Mouse (Mus musculus) stomach, embryonic 14.5 days (tissue): Measurements from ENCODE around the gene Runx2. TPM values are rescaled to one million over a fixed set of nuclear protein-coding genes. Genes with fewer than 3 reads are reported as not detected.
A peak's percentile ranks its signal among the peaks of the same experiment; 100 is the strongest.

Experiments used
- ATAC-seq: fragments of 200-750 bp; cut with Nextera tagmentation; 2 replicates; pipeline ENCODE4 v1.8.0; 2017; ENCODE audit warnings: low read depth, moderate TSS enrichment; ENCODE audit not compliant: insufficient number of reproducible peaks, insufficient read depth, low FRiP score
- H3K27ac ChIP-seq: fragments of 300-500 bp; sonication (generic); 2 replicates; pipeline ENCODE4 v1.5.1; 2014; ENCODE audit warnings: mild to moderate bottlenecking, low read length, moderate library complexity, mixed read lengths
- H3K27me3 ChIP-seq: fragments of 300-500 bp; sonication (generic); 2 replicates; pipeline ENCODE4 v1.6.1; 2014; ENCODE audit warnings: low read length, control low read depth, mixed read lengths; ENCODE audit not compliant: control insufficient read depth, insufficient read depth
- H3K36me3 ChIP-seq: fragments of 300-500 bp; sonication (generic); 2 replicates; pipeline ENCODE4 v1.6.1; 2014; ENCODE audit warnings: mild to moderate bottlenecking, control low read depth, low read length, moderate library complexity, mixed read lengths; ENCODE audit not compliant: control insufficient read depth, insufficient read depth
- H3K4me1 ChIP-seq: fragments of 300-500 bp; sonication (generic); 2 replicates; pipeline ENCODE4 v1.6.1; 2014; ENCODE audit warnings: low read length, control low read depth, mixed read lengths; ENCODE audit not compliant: control insufficient read depth, insufficient read depth
- H3K4me2 ChIP-seq: fragments of 300-500 bp; sonication (generic); replicated peaks from 2 replicates; pipeline ENCODE4 v1.6.1; 2014; ENCODE audit warnings: low read depth, low read length, control low read depth
- H3K4me3 ChIP-seq: fragments of 300-500 bp; sonication (generic); 2 replicates; pipeline ENCODE4 v1.5.1; 2014; ENCODE audit warnings: low read depth, low read length, control low read depth
- H3K9ac ChIP-seq: fragments of 300-500 bp; sonication (generic); replicated peaks from 2 replicates; pipeline ENCODE4 v1.6.1; 2014; ENCODE audit warnings: low read depth, mild to moderate bottlenecking, control low read depth, low read length, moderate library complexity, mixed read lengths
- H3K9me3 ChIP-seq: fragments of 300-500 bp; sonication (generic); 2 replicates; pipeline ENCODE4 v1.6.1; 2016; ENCODE audit warnings: low read depth, low read length, control low read depth; ENCODE audit not compliant: control insufficient read depth
- whole genome bisulfite sequencing: fragments of 180-500 bp; shearing (Covaris S2); extraction: QIAGEN DNeasy Blood & Tissue Kit; methylation state at CpG from one replicate; pipeline ENCODE4 v1.1.7; 2014; 5-methylcytosine and 5-hydroxymethylcytosine counted together
- polyA plus RNA-seq: library from polyadenylated mRNA; unstranded; fragments of >200 nt; fragmentation: Nextera tagmentation; extraction: Ambion mirVana; gene quantifications from 2 replicates; pipeline ENCODE4 v1.2.1, GENCODE M21; 2014

Gene Runx2
- polyA plus RNA-seq, 1 experiment from 2014 or later: 1.00 TPM

- 85% methylated on average over 8 of the region's 8 CpGs for WGBS
- Histone ChIP-seq H3K27me3 (no peaks in the 10 kb centered on the region), H3K4me2 (no peak overlapping the region), H3K9ac (no peak overlapping the region), H3K27ac (no peak overlapping the region), H3K4me3 (no peak overlapping the region), H3K9me3 (no peaks in the 10 kb centered on the region), H3K4me1 (no peaks in the 10 kb centered on the region), H3K36me3 (no peaks in the 10 kb centered on the region)
- no peak for ATAC-seq
Observed at GRCm38 (mm10) chr17:44745378-44745777, 69.2 kb downstream of the Runx2 start.

- Histone ChIP-seq H3K4me1 (no peaks in the 10 kb centered on the region), H3K9me3 (no peaks in the 10 kb centered on the region), H3K4me3 (no peak overlapping the region), H3K27me3 (0 out of 2 replicates have a peak, but pooled peaks cover under 1% of the 10 kb centered on the region), H3K36me3 (no peaks in the 10 kb centered on the region), H3K9ac (no peak overlapping the region), H3K27ac (no peak overlapping the region), H3K4me2 (no peak overlapping the region)
- no peak for ATAC-seq
- 49% methylated on average over 3 of the region's 3 CpGs for WGBS
Observed at GRCm38 (mm10) chr17:44743780-44744179, 70.8 kb downstream of the Runx2 start.

GRCm38 (mm10) chr17:44742246-44742645 lies 72.4 kb downstream of the Runx2 start:
- H3K27me3 ChIP-seq: peaks cover 10% of the 10 kb centered on the region
- H3K27ac ChIP-seq: no peak overlapping the region
- no peaks in the 10 kb centered on the region for H3K36me3 ChIP-seq
- no peak for ATAC-seq
- H3K4me3 ChIP-seq: no peak overlapping the region
- H3K9me3 ChIP-seq: no peaks in the 10 kb centered on the region
- peaks cover 4% of the 10 kb centered on the region; the same call in 1 of the 2 replicates for H3K4me1 ChIP-seq
- 86% methylated on average over 9 of the region's 9 CpGs for WGBS
- H3K9ac ChIP-seq: no peak overlapping the region
- no peak overlapping the region for H3K4me2 ChIP-seq

GRCm38 (mm10) chr17:44738121-44738637 lies 76.4 kb downstream of the Runx2 start:
- Histone ChIP-seq H3K4me2 (peak overlapping the region; percentile 28; the same call in 1 of the 2 replicates), H3K27ac (no peak overlapping the region), H3K9ac (no peak overlapping the region), H3K27me3 (peaks cover 28% of the 10 kb centered on the region), H3K36me3 (no peaks in the 10 kb centered on the region), H3K4me1 (peaks cover 11% of the 10 kb centered on the region; the same call in 1 of the 2 replicates), H3K4me3 (peak overlapping the region; percentile 6; the same call in 1 of the 2 replicates), H3K9me3 (no peaks in the 10 kb centered on the region)
- whole genome bisulfite sequencing: 2% methylated on average over 21 of the region's 22 CpGs
- ATAC-seq: no peak

- Histone ChIP-seq H3K27me3 (peaks cover 30% of the 10 kb centered on the region), H3K4me1 (peaks cover 11% of the 10 kb centered on the region; the same call in 1 of the 2 replicates), H3K9me3 (no peaks in the 10 kb centered on the region), H3K36me3 (no peaks in the 10 kb centered on the region), H3K27ac (no peak overlapping the region), H3K4me3 (peak overlapping the region; percentile 6; the same call in 1 of the 2 replicates), H3K9ac (no peak overlapping the region), H3K4me2 (peak overlapping the region; percentile 28; the same call in 1 of the 2 replicates)
- ATAC-seq: no peak
- 1% methylated on average over 33 of the region's 33 CpGs for WGBS
Observed at GRCm38 (mm10) chr17:44737275-44738120, 77.1 kb downstream of the Runx2 start.

GRCm38 (mm10) chr17:44735991-44736561 lies 78.5 kb downstream of the Runx2 start:
- peaks cover 35% of the 10 kb centered on the region for H3K27me3 ChIP-seq

GRCm38 (mm10) chr17:44735223-44735990 lies 79.2 kb downstream of the Runx2 start:
- H3K4me3 ChIP-seq: peak overlapping the region; percentile 65
- peaks cover 35% of the 10 kb centered on the region for H3K27me3 ChIP-seq
- H3K36me3 ChIP-seq: no peaks in the 10 kb centered on the region
- 1% methylated on average over 63 of the region's 64 CpGs for WGBS
- peak overlapping the region; percentile 91 for H3K4me2 ChIP-seq
- peak overlapping the region; percentile 42; the same call in 1 of the 2 replicates for H3K9ac ChIP-seq
- H3K27ac ChIP-seq: no peak overlapping the region
- H3K9me3 ChIP-seq: no peaks in the 10 kb centered on the region
- peak; percentile 4; the same call in 1 of the 2 replicates for ATAC-seq
- H3K4me1 ChIP-seq: peaks cover 11% of the 10 kb centered on the region; the same call in 1 of the 2 replicates

More at GRCm38 (mm10) chr17:44735991-44736561, 78.5 kb downstream of the Runx2 start:
- Histone ChIP-seq H3K4me1 (peaks cover 11% of the 10 kb centered on the region; the same call in 1 of the 2 replicates), H3K27ac (no peak overlapping the region), H3K4me2 (peak overlapping the region; percentile 91), H3K9me3 (no peaks in the 10 kb centered on the region), H3K4me3 (peak overlapping the region; percentile 65), H3K9ac (peak overlapping the region; percentile 38), H3K36me3 (no peaks in the 10 kb centered on the region)
- peak; percentile 74 for ATAC-seq
- under 1% methylated on average over 63 of the region's 73 CpGs for WGBS
